Mouse (Mus musculus) kidney, adult 18-20 months (tissue): ENCODE data around the gene Eps8l2.

Experiments used
- DNase-seq: peaks from one replicate; pipeline ENCODE4 v3.0.0; 2021

The Eps8l2 gene

GRCm38 (mm10) chr7:141330706-141331105 is 8.0 kb upstream of the Eps8l2 start:
- no peak for DNase-seq

- peak; percentile 77 for DNase-seq
Observed at GRCm38 (mm10) chr7:141331990-141332389, 6.7 kb upstream of the Eps8l2 start.

- no peak for DNase-seq
Observed at GRCm38 (mm10) chr7:141335044-141335579, 3.6 kb upstream of the Eps8l2 start.

- DNase-seq: no peak
Observed at GRCm38 (mm10) chr7:141335682-141336081, 3.0 kb upstream of the Eps8l2 start.

- DNase-seq: no peak
Observed at GRCm38 (mm10) chr7:141336296-141336695, 2.4 kb upstream of the Eps8l2 start.

GRCm38 (mm10) chr7:141337716-141338416 is 814 bp upstream of the Eps8l2 start:
- DNase-seq: peak; percentile 43

GRCm38 (mm10) chr7:141339215-141339920 is 688 bp downstream of the Eps8l2 start:
- peak; percentile 50 for DNase-seq

- no peak for DNase-seq
Observed at GRCm38 (mm10) chr7:141340023-141340422, 1.3 kb downstream of the Eps8l2 start.

- peak; percentile 83 for DNase-seq
Observed at GRCm38 (mm10) chr7:141340476-141340875, 1.8 kb downstream of the Eps8l2 start.

- DNase-seq: no peak
Observed at GRCm38 (mm10) chr7:141341689-141342226, 3.1 kb downstream of the Eps8l2 start.

- no peak for DNase-seq
Observed at GRCm38 (mm10) chr7:141343230-141343629, 4.5 kb downstream of the Eps8l2 start.

- DNase-seq: peak; percentile 61
Observed at GRCm38 (mm10) chr7:141343696-141344095, 5.0 kb downstream of the Eps8l2 start.

- no peak for DNase-seq
Observed at GRCm38 (mm10) chr7:141344787-141345186, 6.1 kb downstream of the Eps8l2 start.

GRCm38 (mm10) chr7:141351061-141351460 is 12.4 kb downstream of the Eps8l2 start:
- no peak for DNase-seq

GRCm38 (mm10) chr7:141355051-141355450 is 16.4 kb downstream of the Eps8l2 start:
- no peak for DNase-seq

GRCm38 (mm10) chr7:141355626-141356326 is 17.1 kb downstream of the Eps8l2 start:
- no peak for DNase-seq

GRCm38 (mm10) chr7:141356971-141357370 is 18.3 kb downstream of the Eps8l2 start:
- no peak for DNase-seq

GRCm38 (mm10) chr7:141361510-141361909 is 22.8 kb downstream of the Eps8l2 start:
- DNase-seq: peak; percentile 57

GRCm38 (mm10) chr7:141363106-141363751 is 24.5 kb downstream of the Eps8l2 start:
- DNase-seq: peak; percentile 70

- no peak for DNase-seq
Observed at GRCm38 (mm10) chr7:141363752-141364125, 25.1 kb downstream of the Eps8l2 start.

- no peak for DNase-seq
Observed at GRCm38 (mm10) chr7:141364349-141365048, 25.8 kb downstream of the Eps8l2 start.

- DNase-seq: no peak
Observed at GRCm38 (mm10) chr7:141365049-141365445, 26.4 kb downstream of the Eps8l2 start.
